Mouse (Mus musculus) hematopoietic stem cell, adult 5-6 weeks (primary cell): ENCODE measurements around the gene Hkdc1. TPM values are rescaled to one million over a fixed set of nuclear protein-coding genes. Genes with fewer than 3 reads are reported as not detected.

Experiments
- ATAC-seq, 2 experiments: fragments of 125-278 bp in 1 of 2; replicated peaks in 1 of 2; 2 replicates each; pipeline ENCODE4 v1.8.0; 2016 to 2017; ENCODE audit warnings: inconsistent platforms in 2 of 2, mild to moderate bottlenecking in 2 of 2, moderate number of reproducible peaks in 2 of 2, low read depth in 1 of 2, moderate TSS enrichment in 1 of 2; ENCODE audit not compliant: low FRiP score in 2 of 2, poor library complexity in 2 of 2, severe bottlenecking in 2 of 2, insufficient read depth in 1 of 2, low TSS enrichment in 1 of 2
- total RNA-seq: library from RNA; stranded (forward); fragments of 172-1452, 232-1000 nt; gene quantifications from 2 replicates; pipeline ENCODE4 v1.2.3, GENCODE M21; 2017

Gene Hkdc1
- total RNA-seq, 1 experiment from 2014 or later, result not detected

DNA sequence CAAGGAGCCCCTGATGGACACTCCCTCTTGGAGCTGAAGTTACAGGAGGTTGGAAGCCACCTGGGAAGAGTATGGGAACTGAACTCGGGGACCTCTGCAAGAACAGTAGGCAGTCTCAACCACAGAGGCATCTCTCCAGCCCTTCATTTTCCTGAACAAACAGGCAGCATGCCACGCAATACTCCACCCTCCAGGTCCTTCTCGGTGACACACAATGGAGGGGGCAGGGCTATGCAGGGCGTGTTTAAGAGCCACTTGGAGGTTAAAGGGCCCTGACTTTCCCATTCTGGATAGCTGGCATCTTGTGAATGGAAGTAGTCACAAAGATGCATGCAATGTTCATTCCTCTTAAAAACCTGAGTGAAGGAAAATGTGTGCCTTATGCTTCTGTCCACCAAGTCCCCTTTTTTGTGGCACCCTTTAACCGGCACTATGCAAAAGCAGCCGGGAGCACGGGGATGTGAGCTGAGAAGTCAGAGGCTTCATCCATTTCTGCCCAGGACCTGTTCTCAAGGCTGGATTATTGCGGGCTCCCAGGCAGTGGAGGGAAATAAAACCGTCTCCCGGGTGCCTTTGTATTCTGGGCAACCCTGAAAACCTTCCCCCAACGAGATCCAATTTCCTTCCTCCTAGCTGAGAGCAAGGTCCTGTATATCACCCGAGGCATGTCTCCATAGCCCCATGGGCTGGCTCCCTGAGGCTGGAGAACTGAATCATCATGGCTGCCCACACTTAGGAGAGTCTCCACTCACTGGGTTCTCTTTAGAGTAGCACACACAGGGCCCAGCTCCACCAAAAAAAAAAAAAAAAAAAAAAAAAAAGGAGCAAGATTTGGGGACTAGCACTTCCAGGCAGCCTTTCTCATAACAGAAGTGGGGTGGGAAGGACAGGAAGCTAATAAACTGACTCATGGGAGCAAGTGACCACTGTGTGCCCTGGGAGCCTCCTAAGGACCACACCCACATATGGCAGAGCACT, 85.4 kb downstream of the Hkdc1 start:
- ATAC-seq, result no peak

- ATAC-seq, result no peak; a peak in 1 of 4 replicates
Observed at GRCm38 (mm10) chr10:62335423-62335776, 86.9 kb downstream of the Hkdc1 start.

DNA sequence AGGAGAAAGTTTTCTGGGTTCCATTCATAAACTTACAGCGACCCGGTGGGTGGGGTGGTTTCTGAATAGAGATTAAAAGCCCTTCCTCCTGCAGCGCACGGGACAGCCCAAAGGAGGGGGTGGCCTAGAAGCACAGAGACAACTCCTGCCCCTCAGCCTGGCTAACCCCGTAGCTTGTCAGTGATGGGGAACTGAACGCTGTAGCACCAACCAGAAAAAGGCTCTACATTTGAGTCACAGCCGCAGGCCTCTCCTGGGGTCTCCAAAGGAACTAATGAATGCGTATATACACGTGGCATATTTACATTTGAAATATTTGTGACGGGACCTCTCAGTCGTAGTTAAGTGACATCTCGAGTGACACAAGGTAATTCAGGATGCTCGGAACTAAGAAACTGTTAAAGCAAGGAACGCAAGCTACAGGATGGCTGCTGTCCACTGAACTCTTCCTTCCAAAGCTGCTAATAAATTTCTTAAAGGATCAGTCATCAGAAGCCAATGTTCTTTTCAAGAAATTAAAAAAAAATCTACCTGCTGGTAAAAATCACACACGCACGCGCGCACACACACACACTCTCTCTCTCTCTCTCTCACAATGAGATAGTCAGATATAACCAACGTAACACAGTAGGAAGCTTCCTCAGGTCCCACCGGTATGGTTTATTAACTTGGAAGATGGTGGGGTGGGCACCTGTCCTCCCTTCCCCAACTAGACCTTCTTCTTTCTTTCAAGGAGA, 87.4 kb downstream of the Hkdc1 start:
- ATAC-seq, result no peak

GRCm38 (mm10) chr10:62333269-62333668, 89.0 kb downstream of the Hkdc1 start:
- ATAC-seq, result no peak

Other genes starting within 250 kb of the Hkdc1 start
- 0.45 TPM in 1 of 2 replicates, not detected in the other for gene Tspan15, start 191.2 kb downstream of the Hkdc1 start, total RNA-seq
- not detected in 2 replicates for gene Tacr2, start 170.1 kb downstream of the Hkdc1 start, total RNA-seq
- gene Hk1, start 42.6 kb downstream of the Hkdc1 start, total RNA-seq, result 99.6 and 155 TPM in 2 replicates
- gene 4930507D05Rik, start 27.0 kb upstream of the Hkdc1 start, total RNA-seq, result 0.69 and 2.6 TPM in 2 replicates
- gene Supv3l1, start 27.2 kb upstream of the Hkdc1 start, total RNA-seq, result 45.0 and 48.8 TPM in 2 replicates
- gene Vps26a, start 64.3 kb upstream of the Hkdc1 start, total RNA-seq, result 66.4 and 75.1 TPM in 2 replicates
- 1,380 and 1,792 TPM in 2 replicates for gene Srgn, start 105.0 kb upstream of the Hkdc1 start, total RNA-seq
- 21.0 and 26.4 TPM in 2 replicates for gene Kif1bp, start 156.0 kb upstream of the Hkdc1 start, total RNA-seq
- gene Ddx21, start 179.8 kb upstream of the Hkdc1 start, total RNA-seq, result 168 and 198 TPM in 2 replicates
- 112 and 146 TPM in 2 replicates for gene Ddx50, start 228.7 kb upstream of the Hkdc1 start, total RNA-seq